Mouse (Mus musculus) forebrain, embryonic 11.5 days (tissue): Measurements from ENCODE around the gene Dguok. TPM values are rescaled to one million over a fixed set of nuclear protein-coding genes. Genes with fewer than 3 reads are reported as not detected.

ENCODE experiments used
- ATAC-seq: fragments of 200-750 bp; cut with Nextera tagmentation; replicated peaks from 2 replicates; pipeline ENCODE4 v1.8.0; 2017; ENCODE audit warnings: moderate TSS enrichment; ENCODE audit not compliant: low FRiP score
- DNase-seq: peaks from one replicate; pipeline ENCODE4 v3.0.0-alpha.2; 2017; ENCODE audit warnings: low spot score
- H3K27ac ChIP-seq: fragments of 300-500 bp; sonication (generic); 2 replicates; pipeline ENCODE4 v1.5.1; 2014; ENCODE audit warnings: low read depth, low read length
- H3K27me3 ChIP-seq: fragments of 300-500 bp; sonication (generic); 2 replicates; pipeline ENCODE4 v1.6.1; 2014; ENCODE audit warnings: mild to moderate bottlenecking, low read length, mixed read lengths; ENCODE audit not compliant: control insufficient read depth, insufficient read depth
- H3K36me3 ChIP-seq: fragments of 300-500 bp; sonication (generic); 2 replicates; pipeline ENCODE4 v1.6.1; 2014; ENCODE audit warnings: mild to moderate bottlenecking, low read length, moderate library complexity, mixed read lengths; ENCODE audit not compliant: control insufficient read depth, insufficient read depth
- H3K4me1 ChIP-seq: fragments of 300-500 bp; sonication (generic); replicated peaks from 2 replicates; pipeline ENCODE4 v1.6.1; 2014; ENCODE audit warnings: low read length, mixed read lengths; ENCODE audit not compliant: control insufficient read depth, insufficient read depth
- H3K4me2 ChIP-seq: fragments of 300-500 bp; sonication (generic); 2 replicates; pipeline ENCODE4 v1.6.1; 2014; ENCODE audit warnings: low read depth, mild to moderate bottlenecking, low read length, moderate library complexity, mixed read lengths; ENCODE audit not compliant: severe bottlenecking
- H3K4me3 ChIP-seq: fragments of 300-500 bp; sonication (generic); 2 replicates; pipeline ENCODE4 v1.5.1; 2014; ENCODE audit warnings: low read depth, low read length
- H3K9ac ChIP-seq: fragments of 300-500 bp; sonication (generic); 2 replicates; pipeline ENCODE4 v1.6.1; 2014; ENCODE audit warnings: low read length
- H3K9me3 ChIP-seq: fragments of 300-500 bp; sonication (generic); 2 replicates; pipeline ENCODE4 v1.6.1; 2016; ENCODE audit warnings: low read length, mixed read lengths; ENCODE audit not compliant: control insufficient read depth
- WGBS: fragments of 180-500 bp; shearing (Covaris S2); extraction: QIAGEN DNeasy Blood & Tissue Kit; methylation state at CpG from one replicate; pipeline ENCODE4 v1.1.7; 2014; 5-methylcytosine and 5-hydroxymethylcytosine counted together
- polyA plus RNA-seq: library from polyadenylated mRNA; unstranded; fragments of >200 nt; fragmentation: Nextera tagmentation; extraction: Ambion mirVana; gene quantifications from 2 replicates; pipeline ENCODE4 v1.2.1, GENCODE M21; 2014

The Dguok gene
- polyA plus RNA-seq, 1 experiment from 2014 or later: 57.9 TPM

GRCm38 (mm10) chr6:83505554-83505953 is 1.2 kb downstream of the Dguok start:
- Histone ChIP-seq H3K4me1 (no peaks in the 10 kb centered on the region; the same call in 1 of the 2 replicates), H3K9me3 (no peaks in the 10 kb centered on the region), H3K4me2 (peak overlapping the region; percentile 82; the same call in 1 of the 2 replicates), H3K4me3 (peak overlapping the region; percentile 73; the same call in 1 of the 2 replicates), H3K27me3 (no peaks in the 10 kb centered on the region), H3K9ac (peak overlapping the region; percentile 77; the same call in 1 of the 2 replicates), H3K36me3 (no peaks in the 10 kb centered on the region), H3K27ac (no peak overlapping the region)
- DNase-seq (no peak), ATAC-seq (no peak)
- WGBS: 93% methylated on average over 4 of the region's 4 CpGs

GRCm38 (mm10) chr6:83503361-83503760 is 3.4 kb downstream of the Dguok start:
- Histone ChIP-seq H3K4me1 (no peaks in the 10 kb centered on the region; the same call in 1 of the 2 replicates), H3K9me3 (no peaks in the 10 kb centered on the region), H3K36me3 (no peaks in the 10 kb centered on the region), H3K27me3 (no peaks in the 10 kb centered on the region), H3K27ac (no peak overlapping the region), H3K4me3 (no peak overlapping the region), H3K4me2 (no peak overlapping the region), H3K9ac (no peak overlapping the region)
- WGBS: 90% methylated on average over 3 of the region's 3 CpGs
- DNase-seq (no peak), ATAC-seq (no peak)

- H3K9ac ChIP-seq: no peak overlapping the region
- H3K4me2 ChIP-seq: no peak overlapping the region
- ATAC-seq (no peak), DNase-seq (no peak)
- H3K4me3 ChIP-seq: no peak overlapping the region
- no peaks in the 10 kb centered on the region for H3K36me3 ChIP-seq
- WGBS: 88% methylated on average over 3 of the region's 3 CpGs
- no peaks in the 10 kb centered on the region for H3K27me3 ChIP-seq
- no peaks in the 10 kb centered on the region for H3K9me3 ChIP-seq
- H3K4me1 ChIP-seq: no peaks in the 10 kb centered on the region; the same call in 1 of the 2 replicates
- H3K27ac ChIP-seq: no peak overlapping the region
Observed at GRCm38 (mm10) chr6:83502656-83503055, 4.1 kb downstream of the Dguok start.

GRCm38 (mm10) chr6:83501524-83502310 is 5.1 kb downstream of the Dguok start:
- Histone ChIP-seq H3K27me3 (no peaks in the 10 kb centered on the region), H3K4me3 (no peak overlapping the region), H3K36me3 (no peaks in the 10 kb centered on the region), H3K4me2 (no peak overlapping the region), H3K4me1 (no peaks in the 10 kb centered on the region; the same call in 1 of the 2 replicates), H3K27ac (no peak overlapping the region), H3K9ac (no peak overlapping the region), H3K9me3 (no peaks in the 10 kb centered on the region)
- no peak for ATAC-seq
- DNase-seq: no peak
- 66% methylated on average over 9 of the region's 9 CpGs for WGBS

- no peaks in the 10 kb centered on the region for H3K36me3 ChIP-seq
- H3K4me3 ChIP-seq: no peak overlapping the region
- no peak overlapping the region for H3K27ac ChIP-seq
- H3K9me3 ChIP-seq: no peaks in the 10 kb centered on the region
- H3K9ac ChIP-seq: no peak overlapping the region
- ATAC-seq: no peak
- no peaks in the 10 kb centered on the region for H3K27me3 ChIP-seq
- H3K4me2 ChIP-seq: no peak overlapping the region
- DNase-seq: no peak
- H3K4me1 ChIP-seq: no peaks in the 10 kb centered on the region
- 61% methylated on average over 3 of the region's 3 CpGs for WGBS
Observed at GRCm38 (mm10) chr6:83500462-83500861, 6.3 kb downstream of the Dguok start.

GRCm38 (mm10) chr6:83499078-83499477 is 7.7 kb downstream of the Dguok start:
- Histone ChIP-seq H3K4me3 (no peak overlapping the region), H3K4me1 (no peaks in the 10 kb centered on the region), H3K27ac (no peak overlapping the region), H3K9me3 (no peaks in the 10 kb centered on the region), H3K4me2 (no peak overlapping the region), H3K36me3 (no peaks in the 10 kb centered on the region), H3K9ac (no peak overlapping the region), H3K27me3 (no peaks in the 10 kb centered on the region)
- no peak for ATAC-seq
- 93% methylated on average over 10 of the region's 10 CpGs for WGBS
- DNase-seq: no peak

GRCm38 (mm10) chr6:83496753-83497710 is 9.7 kb downstream of the Dguok start:
- DNase-seq: no peak
- Histone ChIP-seq H3K4me2 (no peak overlapping the region), H3K9me3 (no peaks in the 10 kb centered on the region), H3K4me1 (no peaks in the 10 kb centered on the region), H3K36me3 (no peaks in the 10 kb centered on the region), H3K27ac (no peak overlapping the region), H3K9ac (no peak overlapping the region), H3K27me3 (no peaks in the 10 kb centered on the region), H3K4me3 (no peak overlapping the region)
- ATAC-seq: no peak
- WGBS: 91% methylated on average over 22 of the region's 22 CpGs

GRCm38 (mm10) chr6:83496009-83496752 is 10.6 kb downstream of the Dguok start:
- Histone ChIP-seq H3K36me3 (no peaks in the 10 kb centered on the region), H3K4me2 (no peak overlapping the region), H3K9ac (no peak overlapping the region), H3K27ac (no peak overlapping the region), H3K4me3 (no peak overlapping the region), H3K27me3 (no peaks in the 10 kb centered on the region), H3K4me1 (no peaks in the 10 kb centered on the region), H3K9me3 (no peaks in the 10 kb centered on the region)
- ATAC-seq: no peak
- no peak for DNase-seq
- 93% methylated on average over 9 of the region's 9 CpGs for WGBS
